Mouse (Mus musculus) cortical plate, adult 2 months (tissue): ENCODE measurements around the gene Trim56.

ENCODE experiments used
- CTCF ChIP-seq: fragments of 200-500 bp; IDR thresholded peaks from 2 replicates; pipeline ENCODE4 v1.5.1; 2011; ENCODE audit warnings: mild to moderate bottlenecking, control low read depth, low read length; ENCODE audit not compliant: insufficient read depth; ENCODE audit errors: extremely low read depth
- POLR2A ChIP-seq: fragments of 200-500 bp; IDR thresholded peaks from 2 replicates; pipeline ENCODE4 v1.6.1; 2011; ENCODE audit warnings: mild to moderate bottlenecking, low read length, control low read depth; ENCODE audit not compliant: insufficient read depth; ENCODE audit errors: extremely low read depth

DNA sequence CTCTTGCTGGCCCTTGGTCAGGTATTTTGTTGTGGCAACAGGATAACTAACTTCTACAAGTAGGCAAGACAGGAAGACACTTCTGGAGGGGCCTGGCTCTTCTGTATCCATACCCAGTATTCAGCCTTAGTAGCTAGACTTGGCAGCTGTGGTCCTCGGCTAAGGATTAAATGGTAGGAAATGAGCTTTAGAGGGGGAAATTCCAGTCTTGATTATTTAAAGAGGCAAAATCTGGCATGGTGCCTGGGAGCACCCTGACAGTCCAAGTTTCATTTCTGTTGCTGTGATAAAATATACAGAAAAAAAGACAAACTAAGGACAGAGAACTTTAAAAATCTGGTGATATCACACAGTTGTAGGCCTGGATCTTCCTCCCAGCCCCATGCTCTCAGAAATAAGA lies 20.0 kb downstream of the Trim56 start:
- TF ChIP-seq CTCF (no peak), POLR2A (no peak)
